Mouse (Mus musculus) ES-E14 (cell line): ENCODE data around the gene Cpe.

Source experiments
- CHD2 ChIP-seq: IDR thresholded peaks from 2 replicates; pipeline ENCODE4 v1.6.1; 2014; ENCODE audit warnings: mild to moderate bottlenecking, low read depth, low read length, inconsistent platforms
- HCFC1 ChIP-seq: IDR thresholded peaks from 2 replicates; pipeline ENCODE4 v1.6.1; 2012; ENCODE audit warnings: low read length, inconsistent platforms, borderline replicate concordance; ENCODE audit not compliant: insufficient read depth
- ZC3H11A ChIP-seq: IDR thresholded peaks from 2 replicates; pipeline ENCODE4 v1.6.1; 2012; ENCODE audit warnings: low read depth, mild to moderate bottlenecking, inconsistent platforms, low read length, borderline replicate concordance
- ZNF384 ChIP-seq: IDR thresholded peaks from 2 replicates; pipeline ENCODE4 v1.6.1; 2012; ENCODE audit warnings: low read depth, low read length, inconsistent platforms

DNA sequence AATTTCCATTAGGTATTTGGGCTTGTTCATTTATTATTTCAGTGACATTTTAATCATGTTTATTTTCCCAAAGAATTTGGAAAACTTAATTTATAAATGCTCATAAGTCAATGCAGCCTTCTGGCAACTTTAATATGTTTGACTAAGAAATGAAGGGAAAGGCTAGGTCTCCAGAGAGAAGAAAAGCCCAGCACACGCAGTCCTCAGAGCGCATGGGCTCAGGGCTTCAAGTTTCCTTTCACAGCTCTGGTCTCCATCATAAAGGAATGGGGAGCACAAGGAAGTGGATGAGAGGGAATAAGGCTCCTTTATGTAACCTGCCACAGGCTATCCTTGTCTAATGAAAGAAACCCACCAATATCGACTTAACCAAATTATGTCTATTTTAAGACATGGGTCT is 10.4 kb downstream of the Cpe start:
- TF ChIP-seq ZNF384 (no peak), ZC3H11A (no peak), CHD2 (no peak), HCFC1 (no peak)
